Mouse (Mus musculus) bone marrow, adult 2 months (tissue): ENCODE data around the gene Fam234b.

ENCODE experiments used
- CTCF ChIP-seq: fragments of 200-500 bp; IDR thresholded peaks from 2 replicates; pipeline ENCODE4 v1.5.1; 2011; ENCODE audit warnings: low read length, control low read depth; ENCODE audit not compliant: control insufficient read depth, insufficient read depth
- POLR2A ChIP-seq: fragments of 200-500 bp; IDR thresholded peaks from 2 replicates; pipeline ENCODE4 v1.6.1; 2011; ENCODE audit warnings: low read depth, mild to moderate bottlenecking, control low read depth, low read length, borderline replicate concordance; ENCODE audit not compliant: control insufficient read depth

- no peak for TF ChIP-seq CTCF
- TF ChIP-seq POLR2A = no peak
These were observed 78.9 kb downstream of the Fam234b start for GRCm38 (mm10) chr6:135276474-135277295.
